Mouse (Mus musculus) duodenum, adult 2 months (tissue): ENCODE results near the gene Rdh14. TPM values are rescaled to one million over a fixed set of nuclear protein-coding genes. Genes with fewer than 3 reads are reported as not detected.

ENCODE experiments used
- polyA plus RNA-seq: library from polyadenylated mRNA; depleted of rRNA; stranded (reverse); fragments of >200 nt; gene quantifications from 2 replicates; pipeline ENCODE4 v1.2.3, GENCODE M21; 2012; ENCODE audit warnings: low replicate concordance; rRNA removed

Rdh14 gene
- 12.0 and 23.1 TPM in 2 replicates for polyA plus RNA-seq

DNA sequence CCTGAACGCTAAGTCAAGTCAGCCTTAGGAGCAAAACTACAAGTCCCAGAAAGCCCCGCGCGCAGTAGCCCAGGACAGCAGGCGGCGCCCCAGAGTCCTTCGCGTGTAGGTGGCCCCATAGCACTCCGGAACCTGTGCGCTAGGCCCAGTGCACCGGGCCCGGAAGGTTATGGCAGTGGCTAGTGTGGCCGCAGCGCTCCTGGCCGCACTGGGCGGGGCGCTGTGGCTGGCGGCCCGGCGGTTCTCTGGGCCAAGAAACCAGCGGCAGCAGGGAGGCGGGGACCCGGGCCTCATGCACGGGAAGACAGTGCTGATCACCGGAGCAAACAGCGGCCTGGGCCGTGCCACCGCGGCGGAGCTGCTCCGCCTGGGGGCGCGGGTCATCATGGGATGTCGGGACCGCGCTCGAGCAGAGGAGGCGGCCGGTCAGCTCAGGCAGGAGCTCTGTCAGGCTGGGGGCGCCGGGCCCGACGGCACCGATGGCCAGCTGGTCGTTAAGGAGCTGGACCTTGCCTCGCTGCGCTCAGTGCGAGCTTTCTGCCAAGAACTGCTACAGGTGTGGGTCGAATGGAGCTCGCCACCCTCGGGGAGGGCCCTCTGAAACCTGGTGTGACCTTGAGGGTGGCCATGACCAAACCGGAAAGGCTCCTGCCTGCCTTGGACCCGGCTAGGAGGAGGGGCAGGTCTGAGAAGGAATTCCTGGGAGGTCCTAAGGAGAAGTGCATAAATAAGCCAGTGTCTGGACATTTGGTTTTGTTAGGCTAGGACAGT, at the start of gene Rdh14:
Gene Rdh14, plus strand, starts transcription at position 102 of the 771 bp plus-strand sequence.

DNA sequence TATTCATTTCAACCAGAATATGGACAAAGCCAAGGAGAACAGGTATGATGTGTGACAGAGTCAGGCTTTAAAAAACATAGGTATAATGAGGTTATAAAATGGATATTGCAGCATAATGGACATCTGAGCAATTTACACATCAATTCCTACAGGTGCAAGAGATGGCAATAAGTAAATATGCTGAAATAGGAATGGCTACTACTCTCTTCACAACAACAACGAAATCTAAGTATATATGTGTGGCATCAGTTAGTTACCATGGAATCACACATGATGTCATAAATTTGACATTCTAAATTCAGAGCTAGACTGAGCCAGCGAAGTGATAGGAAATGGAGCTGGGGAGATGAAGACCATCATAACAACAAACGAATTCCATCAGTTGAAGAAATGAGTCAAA, 20.9 kb upstream of the Rdh14 start, which contains the start of gene Nt5c1b:
Gene Nt5c1b, plus strand, starts transcription at position 301 of the 400 bp plus-strand sequence.

Other genes starting within 250 kb of the Rdh14 start
- not detected in 2 replicates for gene Nt5c1b, start 20.8 kb upstream of the Rdh14 start, polyA plus RNA-seq